Mouse (Mus musculus) MEL (cell line): Measurements from ENCODE around the gene Pcnx3.

ENCODE experiments used
- CTCF ChIP-seq, 3 experiments: IDR thresholded peaks in 2 of 3; conservative IDR thresholded peaks in 1 of 3; 2 replicates each; pipeline ENCODE4 v1.5.1; 2011 to 2012; ENCODE audit warnings: low read length in 3 of 3, low read depth in 2 of 3, mild to moderate bottlenecking in 2 of 3, improper control_type of control experiment in 1 of 3, inconsistent platforms in 1 of 3, mixed read lengths in 1 of 3, moderate library complexity in 1 of 3; ENCODE audit not compliant: control insufficient read depth in 1 of 3, insufficient read depth in 1 of 3, poor library complexity in 1 of 3, severe bottlenecking in 1 of 3
- ELF1 ChIP-seq: IDR thresholded peaks from 2 replicates; pipeline ENCODE4 v1.6.1; 2014; ENCODE audit warnings: low read depth, mild to moderate bottlenecking, inconsistent platforms, low read length, improper control_type of control experiment, moderate library complexity
- EP300 ChIP-seq, 2 experiments: IDR thresholded peaks; 2 replicates each; pipeline ENCODE4 v1.6.1; 2011; ENCODE audit warnings: improper control_type of control experiment in 2 of 2, low read length in 2 of 2, low read depth in 1 of 2, mild to moderate bottlenecking in 1 of 2
- GABPA ChIP-seq: IDR thresholded peaks from 2 replicates; pipeline ENCODE4 v1.6.1; 2012; ENCODE audit warnings: low read depth, mild to moderate bottlenecking, inconsistent platforms, low read length, improper control_type of control experiment, moderate library complexity
- UBTF ChIP-seq: IDR thresholded peaks from 2 replicates; pipeline ENCODE4 v1.6.1; 2012; ENCODE audit warnings: low read depth, mild to moderate bottlenecking, inconsistent platforms, low read length, improper control_type of control experiment, moderate library complexity, borderline replicate concordance; ENCODE audit not compliant: insufficient read depth
- USF1 ChIP-seq: IDR thresholded peaks from 2 replicates; pipeline ENCODE4 v1.6.1; 2014; ENCODE audit warnings: low read depth, mild to moderate bottlenecking, inconsistent platforms, low read length, improper control_type of control experiment, moderate library complexity

- TF ChIP-seq USF1 (no peak), CTCF (IDR thresholded peaks at IDR 0.05 in 2 of 3, conservative IDR thresholded peaks at IDR 0.05 in 1 of 3; ENCODE audit: control insufficient read depth in 1 of 3, insufficient read depth in 1 of 3, low read depth in 2 of 3, low read length in 3 of 3, poor library complexity in 1 of 3, severe bottlenecking in 1 of 3) (no peak), EP300 (IDR thresholded peaks at IDR 0.05; ENCODE audit: low read depth in 1 of 2, low read length in 2 of 2) (no peak), UBTF (no peak), ELF1 (no peak), GABPA (no peak)
These were observed 27.6 kb downstream of the Pcnx3 start for GRCm38 (mm10) chr19:5660942-5661751.
